Mouse (Mus musculus): ENCODE measurements around the gene Cbfa2t2.

Cbfa2t2 gene

GRCm38 (mm10) chr2:154423548-154423947 is 12.7 kb upstream of the Cbfa2t2 start:
- peak in 1 of 2 experiments; percentile 44 for DNase-seq (ENCODE audit: inconsistent age in 2 of 2, low spot score in 1 of 2)

- DNase-seq (ENCODE audit: inconsistent age in 2 of 2, low spot score in 1 of 2) = no peak
Observed at GRCm38 (mm10) chr2:154425522-154425921, 10.8 kb upstream of the Cbfa2t2 start.

- DNase-seq (ENCODE audit: inconsistent age in 2 of 2, low spot score in 1 of 2) = no peak
Observed at GRCm38 (mm10) chr2:154426188-154426904, 9.9 kb upstream of the Cbfa2t2 start.

- DNase-seq (ENCODE audit: inconsistent age in 2 of 2, low spot score in 1 of 2) = no peak
Observed at GRCm38 (mm10) chr2:154426905-154427852, 9.1 kb upstream of the Cbfa2t2 start.

GRCm38 (mm10) chr2:154427853-154428360 is 8.4 kb upstream of the Cbfa2t2 start:
- DNase-seq (ENCODE audit: inconsistent age in 2 of 2, low spot score in 1 of 2) = peak; percentile 27 to 55

- DNase-seq (ENCODE audit: inconsistent age in 2 of 2, low spot score in 1 of 2) = peak; percentile 37 to 68
Observed at GRCm38 (mm10) chr2:154430566-154430965, 5.7 kb upstream of the Cbfa2t2 start.

- no peak for DNase-seq (ENCODE audit: inconsistent age in 2 of 2, low spot score in 1 of 2)
Observed at GRCm38 (mm10) chr2:154432696-154433095, 3.6 kb upstream of the Cbfa2t2 start.

- DNase-seq (ENCODE audit: inconsistent age in 2 of 2, low spot score in 1 of 2) = no peak
Observed at GRCm38 (mm10) chr2:154433391-154433790, 2.9 kb upstream of the Cbfa2t2 start.

- DNase-seq (ENCODE audit: inconsistent age in 2 of 2, low spot score in 1 of 2) = no peak
Observed at GRCm38 (mm10) chr2:154434690-154435089, 1.6 kb upstream of the Cbfa2t2 start.

GRCm38 (mm10) chr2:154436076-154436457 is 214 bp upstream of the Cbfa2t2 start:
- peak; percentile 99 for DNase-seq (ENCODE audit: inconsistent age in 2 of 2, low spot score in 1 of 2)

- DNase-seq (ENCODE audit: inconsistent age in 2 of 2, low spot score in 1 of 2) = no peak
Observed at GRCm38 (mm10) chr2:154437191-154437527, 878 bp downstream of the Cbfa2t2 start.

- DNase-seq (ENCODE audit: inconsistent age in 2 of 2, low spot score in 1 of 2) = no peak
Observed at GRCm38 (mm10) chr2:154440453-154440852, 4.2 kb downstream of the Cbfa2t2 start.

GRCm38 (mm10) chr2:154447821-154448220 is 11.5 kb downstream of the Cbfa2t2 start:
- DNase-seq (ENCODE audit: inconsistent age in 2 of 2, low spot score in 1 of 2) = no peak

GRCm38 (mm10) chr2:154448633-154449032 is 12.4 kb downstream of the Cbfa2t2 start:
- DNase-seq (ENCODE audit: inconsistent age in 2 of 2, low spot score in 1 of 2) = peak in 1 of 2 experiments; percentile 54

GRCm38 (mm10) chr2:154452951-154453350 is 16.7 kb downstream of the Cbfa2t2 start:
- DNase-seq (ENCODE audit: inconsistent age in 2 of 2, low spot score in 1 of 2) = no peak

GRCm38 (mm10) chr2:154454099-154454498 is 17.8 kb downstream of the Cbfa2t2 start:
- DNase-seq (ENCODE audit: inconsistent age in 2 of 2, low spot score in 1 of 2) = no peak

GRCm38 (mm10) chr2:154454605-154455004 is 18.3 kb downstream of the Cbfa2t2 start:
- DNase-seq (ENCODE audit: inconsistent age in 2 of 2, low spot score in 1 of 2) = no peak

GRCm38 (mm10) chr2:154455776-154456175 is 19.5 kb downstream of the Cbfa2t2 start:
- DNase-seq (ENCODE audit: inconsistent age in 2 of 2, low spot score in 1 of 2) = peak; percentile 21 to 69

GRCm38 (mm10) chr2:154456621-154457020 is 20.3 kb downstream of the Cbfa2t2 start:
- DNase-seq (ENCODE audit: inconsistent age in 2 of 2, low spot score in 1 of 2) = no peak

GRCm38 (mm10) chr2:154459262-154459661 is 23.0 kb downstream of the Cbfa2t2 start:
- no peak for DNase-seq (ENCODE audit: inconsistent age in 2 of 2, low spot score in 1 of 2)

GRCm38 (mm10) chr2:154459851-154460250 is 23.6 kb downstream of the Cbfa2t2 start:
- DNase-seq (ENCODE audit: inconsistent age in 2 of 2, low spot score in 1 of 2) = peak; percentile 53 to 82
